Mouse (Mus musculus) stomach, postnatal 0 days (tissue): ENCODE measurements at regions not wholly inside any gene's neighbourhood (a gene's known extent, or its start where the extent isn't known, plus 50 kb on each side); places are given as distances from the start of the nearest gene placed in this dataset.

Experiments used
- ATAC-seq: fragments of 200-750 bp; cut with Nextera tagmentation; 2 replicates; pipeline ENCODE4 v1.8.0; 2017; ENCODE audit not compliant: low FRiP score, low TSS enrichment
- DNase-seq: peaks from one replicate; pipeline ENCODE4 v3.0.0-alpha.2; 2016; ENCODE audit warnings: low spot score
- H3K27ac ChIP-seq: fragments of 300-500 bp; sonication (generic); replicated peaks from 2 replicates; pipeline ENCODE4 v1.5.1; 2014; ENCODE audit warnings: mild to moderate bottlenecking, control low read depth
- H3K27me3 ChIP-seq: fragments of 300-500 bp; sonication (generic); 2 replicates; pipeline ENCODE4 v1.6.1; 2014; ENCODE audit warnings: low read length; ENCODE audit not compliant: control insufficient read depth, insufficient read depth
- H3K36me3 ChIP-seq: fragments of 300-500 bp; sonication (generic); 2 replicates; pipeline ENCODE4 v1.6.1; 2014; ENCODE audit warnings: low read length, mixed read lengths; ENCODE audit not compliant: control insufficient read depth, insufficient read depth
- H3K4me1 ChIP-seq: fragments of 300-500 bp; sonication (generic); replicated peaks from 2 replicates; pipeline ENCODE4 v1.6.1; 2014; ENCODE audit warnings: antibody characterized with exemption; ENCODE audit not compliant: control insufficient read depth, insufficient read depth
- H3K4me2 ChIP-seq: fragments of 300-500 bp; sonication (generic); replicated peaks from 2 replicates; pipeline ENCODE4 v1.6.1; 2014; ENCODE audit warnings: low read depth, mild to moderate bottlenecking, control low read depth, moderate library complexity
- H3K4me3 ChIP-seq: fragments of 300-500 bp; sonication (generic); 2 replicates; pipeline ENCODE4 v1.5.1; 2014; ENCODE audit warnings: low read depth, low read length, control low read depth
- H3K9ac ChIP-seq: fragments of 300-500 bp; sonication (generic); 2 replicates; pipeline ENCODE4 v1.6.1; 2014; ENCODE audit warnings: mild to moderate bottlenecking, low read length, control low read depth, mixed read lengths
- H3K9me3 ChIP-seq: fragments of 300-500 bp; sonication (generic); 2 replicates; pipeline ENCODE4 v1.6.1; 2016; ENCODE audit warnings: low read length; ENCODE audit not compliant: control insufficient read depth
- CTCF ChIP-seq: IDR thresholded peaks from 2 replicates; pipeline ENCODE4 v1.5.1; 2016; ENCODE audit warnings: antibody characterized with exemption, low read depth, mild to moderate bottlenecking, moderate library complexity
- EP300 ChIP-seq: optimal IDR thresholded peaks from 2 replicates; pipeline ENCODE3; 2016; ENCODE audit warnings: antibody characterized with exemption
- WGBS: fragments of 180-500 bp; shearing (Covaris S2); extraction: QIAGEN DNeasy Blood & Tissue Kit; methylation state at CpG from one replicate; pipeline ENCODE4 v1.1.7; 2014; 5-methylcytosine and 5-hydroxymethylcytosine counted together

GRCm38 (mm10) chr4:12549265-12549664, 377.4 kb upstream of the Fam92a start:
- 77% methylated on average over 4 of the region's 4 CpGs for WGBS
- H3K4me1 ChIP-seq = no peaks in the 10 kb centered on the region
- no peak overlapping the region for H3K4me2 ChIP-seq
- H3K27me3 ChIP-seq = no peaks in the 10 kb centered on the region
- no peak overlapping the region for H3K27ac ChIP-seq
- no peaks in the 10 kb centered on the region for H3K9me3 ChIP-seq
- H3K4me3 ChIP-seq = no peak overlapping the region
- TF ChIP-seq EP300 (no peak), CTCF (no peak)
- no peaks in the 10 kb centered on the region for H3K36me3 ChIP-seq
- H3K9ac ChIP-seq = no peak overlapping the region
- ATAC-seq = no peak
- DNase-seq = no peak

- H3K27ac ChIP-seq = no peak overlapping the region
- WGBS = 29% methylated on average over 2 of the region's 2 CpGs
- no peak for DNase-seq
- no peak overlapping the region for H3K9ac ChIP-seq
- no peaks in the 10 kb centered on the region for H3K9me3 ChIP-seq
- H3K4me1 ChIP-seq = no peaks in the 10 kb centered on the region
- H3K4me2 ChIP-seq = no peak overlapping the region
- no peaks in the 10 kb centered on the region for H3K27me3 ChIP-seq
- H3K4me3 ChIP-seq = no peak overlapping the region
- TF ChIP-seq CTCF (no peak), EP300 (no peak)
- H3K36me3 ChIP-seq = no peaks in the 10 kb centered on the region
- no peak for ATAC-seq
Measured at GRCm38 (mm10) chr4:12543906-12544305, 372.1 kb upstream of the Fam92a start.

GRCm38 (mm10) chr4:12541508-12541907, 369.7 kb upstream of the Fam92a start:
- Histone ChIP-seq H3K4me1 (no peaks in the 10 kb centered on the region), H3K27me3 (no peaks in the 10 kb centered on the region), H3K9me3 (no peaks in the 10 kb centered on the region), H3K9ac (no peak overlapping the region), H3K27ac (no peak overlapping the region), H3K4me3 (no peak overlapping the region), H3K4me2 (no peak overlapping the region), H3K36me3 (no peaks in the 10 kb centered on the region)
- 88% methylated on average over 1 of the region's 1 CpGs for WGBS
- DNase-seq = no peak
- no peak for ATAC-seq
- no peak for TF ChIP-seq EP300
- no peak for TF ChIP-seq CTCF

- H3K9me3 ChIP-seq = no peaks in the 10 kb centered on the region
- no peak overlapping the region for H3K27ac ChIP-seq
- ATAC-seq (no peak), DNase-seq (no peak)
- no peak overlapping the region for H3K4me2 ChIP-seq
- 42% methylated on average over 4 of the region's 4 CpGs for WGBS
- no peaks in the 10 kb centered on the region for H3K36me3 ChIP-seq
- H3K4me3 ChIP-seq = no peak overlapping the region
- H3K4me1 ChIP-seq = no peaks in the 10 kb centered on the region
- H3K9ac ChIP-seq = no peak overlapping the region
- no peak for TF ChIP-seq CTCF
- no peak for TF ChIP-seq EP300
- H3K27me3 ChIP-seq = no peaks in the 10 kb centered on the region
Measured at GRCm38 (mm10) chr4:12539184-12539791, 367.5 kb upstream of the Fam92a start.

DNA sequence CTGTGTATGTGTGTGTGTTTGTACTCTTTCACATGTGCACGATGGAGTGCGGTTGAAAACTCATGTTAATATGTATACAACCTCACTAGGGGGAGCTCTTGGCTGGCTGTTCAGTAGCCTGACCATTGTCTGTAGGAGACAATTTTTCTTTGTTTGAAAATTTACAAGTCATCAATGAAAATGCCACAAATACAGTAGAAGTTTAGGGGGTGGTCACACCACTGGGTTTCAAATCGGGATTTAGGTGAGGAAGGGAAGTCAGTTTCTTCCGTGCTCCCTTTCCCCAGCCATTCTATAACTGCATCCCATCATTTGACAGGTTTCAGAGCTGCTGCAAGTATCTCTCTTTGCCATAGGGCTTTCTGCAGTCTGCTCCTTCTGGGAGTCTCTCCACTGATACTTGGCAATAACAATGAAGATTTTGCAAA, 366.9 kb upstream of the Fam92a start:
- ATAC-seq = no peak
- H3K4me3 ChIP-seq = no peak overlapping the region
- H3K27ac ChIP-seq = no peak overlapping the region
- no peak overlapping the region for H3K4me2 ChIP-seq
- no peaks in the 10 kb centered on the region for H3K36me3 ChIP-seq
- 11% methylated on average over 4 of the region's 4 CpGs for WGBS
- no peak for TF ChIP-seq EP300
- peak; percentile 84 for TF ChIP-seq CTCF
- H3K27me3 ChIP-seq = no peaks in the 10 kb centered on the region
- no peak overlapping the region for H3K9ac ChIP-seq
- no peaks in the 10 kb centered on the region for H3K9me3 ChIP-seq
- no peaks in the 10 kb centered on the region for H3K4me1 ChIP-seq
- DNase-seq = peak; percentile 32

- ATAC-seq (no peak), DNase-seq (no peak)
- H3K9ac ChIP-seq = no peak overlapping the region
- no peaks in the 10 kb centered on the region for H3K36me3 ChIP-seq
- no peaks in the 10 kb centered on the region for H3K4me1 ChIP-seq
- H3K4me3 ChIP-seq = no peak overlapping the region
- H3K27ac ChIP-seq = no peak overlapping the region
- no peak overlapping the region for H3K4me2 ChIP-seq
- 73% methylated on average over 5 of the region's 5 CpGs for WGBS
- no peaks in the 10 kb centered on the region for H3K9me3 ChIP-seq
- no peaks in the 10 kb centered on the region for H3K27me3 ChIP-seq
- TF ChIP-seq EP300 = no peak
- no peak for TF ChIP-seq CTCF
Measured at GRCm38 (mm10) chr4:12538043-12538442, 366.2 kb upstream of the Fam92a start.
